Mouse (Mus musculus) liver, embryonic 14.5 days (tissue): ENCODE measurements around the gene Avil.

ENCODE experiments used
- CTCF ChIP-seq: IDR thresholded peaks from 2 replicates; pipeline ENCODE4 v1.5.1; 2016; ENCODE audit warnings: antibody characterized with exemption, low read depth, control low read depth
- EP300 ChIP-seq: IDR thresholded peaks from 2 replicates; pipeline ENCODE4 v1.6.1; 2016; ENCODE audit warnings: antibody characterized with exemption, low read depth

- no peak for TF ChIP-seq CTCF
- no peak for TF ChIP-seq EP300
Measured at GRCm38 (mm10) chr10:127048608-127049394, 48.3 kb downstream of the Avil start.
